Mouse (Mus musculus) brain, embryonic 14.5 days (tissue): Measurements from ENCODE around the gene Shisa2.

ENCODE experiments used
- CTCF ChIP-seq: fragments of 200-500 bp; IDR thresholded peaks from 2 replicates; pipeline ENCODE4 v1.5.1; 2012; ENCODE audit warnings: inconsistent platforms, mild to moderate bottlenecking, moderate library complexity, borderline replicate concordance; ENCODE audit not compliant: insufficient read depth, insufficient read length; ENCODE audit errors: extremely low read depth
- POLR2A ChIP-seq: fragments of 200-500 bp; IDR thresholded peaks from 2 replicates; pipeline ENCODE4 v1.6.1; 2012; ENCODE audit warnings: mild to moderate bottlenecking, inconsistent platforms, borderline replicate concordance; ENCODE audit not compliant: poor library complexity, insufficient read depth, insufficient read length, severe bottlenecking; ENCODE audit errors: extremely low read depth

DNA sequence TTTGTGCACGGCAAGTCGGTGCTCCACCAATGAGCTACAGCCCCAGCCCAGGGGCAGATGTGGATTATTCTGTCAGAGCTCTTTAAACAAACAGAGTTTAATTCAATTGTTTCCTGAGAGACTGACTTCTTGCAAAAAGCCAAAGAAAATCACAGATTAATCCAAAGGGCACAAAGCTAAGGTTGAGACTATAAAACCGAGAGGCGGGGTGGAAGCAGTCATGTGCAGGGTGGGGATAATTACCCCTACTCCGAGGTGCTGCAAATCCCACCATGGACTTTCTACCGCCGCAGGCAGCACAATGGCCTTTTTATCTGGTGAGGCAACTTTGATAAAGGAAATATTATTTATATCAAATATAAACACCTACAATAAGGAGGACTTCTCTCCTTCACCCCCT is 8.3 kb upstream of the Shisa2 start:
- TF ChIP-seq CTCF (no peak), POLR2A (no peak)
